Comparison of ENCODE assay signal across 8 mouse cellular contexts in genomic region chr9:21988421-21989101, GRCm38 (mm10). TPM values are rescaled to one million over a fixed set of nuclear protein-coding genes. Genes with fewer than 3 reads are reported as not detected.
DNase-seq lines count a peak whose midpoint lies in the region; ATAC-seq and TF ChIP-seq lines count a peak whose summit lies in the region.

No protein-coding gene starts in this region.

- DNase-seq in urinary bladder, adult 2 months (ENCODE audit: low spot score) = peak; percentile 46
- DNase-seq in urinary bladder, postnatal 4 days (ENCODE audit: low spot score in 2 of 2) = no peak
- peak; percentile 40 for DNase-seq in embryo, embryonic 10.5 days (ENCODE audit: low spot score)
- peak; percentile 64 for DNase-seq in intestine, embryonic 14.5 days (ENCODE audit: low spot score)
- DNase-seq in layer of hippocampus, adult 9-10 months (ENCODE audit: low spot score) = no peak
- no peak for DNase-seq in spleen, postnatal 14 days (ENCODE audit: low spot score in 2 of 2)

- peak; percentile 34; the same call in 1 of the 2 replicates for ATAC-seq in intestine, embryonic 14.5 days (replicated peaks; ENCODE audit: low FRiP score, low TSS enrichment, low read depth)
- ATAC-seq in liver, embryonic 16.5 days (ENCODE audit: low read depth) = no peak

- H3K9me3 ChIP-seq in intestine, embryonic 14.5 days (ENCODE audit: control insufficient read depth, low read length) = no peaks in the 10 kb centered on the region
- no peaks in the 10 kb centered on the region for H3K9me3 ChIP-seq in liver, embryonic 16.5 days (replicated peaks; ENCODE audit: control insufficient read depth, low read length)

- no peaks in the 10 kb centered on the region for H3K36me3 ChIP-seq in intestine, embryonic 14.5 days (ENCODE audit: control insufficient read depth, insufficient read depth, low read length)
- H3K36me3 ChIP-seq in liver, embryonic 16.5 days (ENCODE audit: control insufficient read depth, insufficient read depth) = no peaks in the 10 kb centered on the region

- H3K27ac ChIP-seq in intestine, embryonic 14.5 days (ENCODE audit: low read depth) = no peak overlapping the region
- H3K27ac ChIP-seq in liver, embryonic 16.5 days (ENCODE audit: low read length) = no peak overlapping the region
- H3K27ac ChIP-seq in olfactory bulb, adult 2 months (ENCODE audit: insufficient read depth, low read depth, low read length) = no peak overlapping the region

- no peak for TF ChIP-seq CTCF in olfactory bulb, adult 2 months (IDR thresholded peaks at IDR 0.05; ENCODE audit: insufficient read depth, low read depth, low read length)

- H3K4me1 ChIP-seq in intestine, embryonic 14.5 days (replicated peaks; ENCODE audit: control insufficient read depth, insufficient read depth, low read length) = peaks cover 12% of the 10 kb centered on the region; the same call in 1 of the 2 replicates
- peaks cover 6% of the 10 kb centered on the region for H3K4me1 ChIP-seq in liver, embryonic 16.5 days (ENCODE audit: control insufficient read depth, low read depth, low read length)
- peaks cover 27% of the 10 kb centered on the region for H3K4me1 ChIP-seq in olfactory bulb, adult 2 months (ENCODE audit: control insufficient read depth, insufficient read depth, low read length)

- peak overlapping the region; percentile 61 for H3K4me2 ChIP-seq in intestine, embryonic 14.5 days (ENCODE audit: low read length)
- peak overlapping the region; percentile 55 for H3K4me2 ChIP-seq in liver, embryonic 16.5 days (ENCODE audit: low read depth, low read length)

- H3K9ac ChIP-seq in intestine, embryonic 14.5 days (ENCODE audit: low read length) = peak overlapping the region; percentile 29
- no peak overlapping the region for H3K9ac ChIP-seq in liver, embryonic 16.5 days (ENCODE audit: low read depth, low read length)

- H3K4me3 ChIP-seq in intestine, embryonic 14.5 days (ENCODE audit: low read depth, low read length) = peak overlapping the region; percentile 44
- peak overlapping the region; percentile 46 for H3K4me3 ChIP-seq in liver, embryonic 16.5 days (ENCODE audit: low read depth, low read length)
- peak overlapping the region; percentile 34 for H3K4me3 ChIP-seq in olfactory bulb, adult 2 months (ENCODE audit: insufficient read depth, low read depth, low read length)

- TF ChIP-seq POLR2A in olfactory bulb, adult 2 months (IDR thresholded peaks at IDR 0.05; ENCODE audit: insufficient read depth, low read depth, low read length) = 0 out of 2 replicates have a peak, but pooled peaks have one; percentile 23

- peaks cover 75% of the 10 kb centered on the region for H3K27me3 ChIP-seq in intestine, embryonic 14.5 days (replicated peaks; ENCODE audit: control insufficient read depth, insufficient read depth, low read length)
- peaks cover 87% of the 10 kb centered on the region for H3K27me3 ChIP-seq in liver, embryonic 16.5 days (ENCODE audit: control insufficient read depth, insufficient read depth, low read depth, low read length)

- 1% methylated on average over 32 of the region's 32 CpGs for WGBS in intestine, embryonic 14.5 days
- 2% methylated on average over 32 of the region's 32 CpGs for WGBS in liver, embryonic 16.5 days (ENCODE audit: insufficient replicate concordance)
- WGBS in olfactory bulb, adult 2 months = 2% methylated on average over 32 of the region's 32 CpGs

RNA-seq across cellular contexts. Expression of gene Rgl3, which starts 0.7 kb away (rescaled TPM):
- 25.7 and 27.3 TPM in 2 replicates for polyA plus RNA-seq in urinary bladder, adult 2 months (2012; rRNA removed)
- polyA plus RNA-seq in intestine, embryonic 14.5 days (2014; fragmentation: Nextera tagmentation; extraction: Ambion mirVana) = 1.1 and 1.4 TPM in 2 replicates
- 0.14 and 0.32 TPM in 2 replicates for polyA plus RNA-seq in liver, embryonic 16.5 days (2015; fragmentation: Nextera tagmentation; extraction: Ambion mirVana)
- not detected in 2 replicates for polyA plus RNA-seq in olfactory bulb, adult 2 months (2012; ENCODE audit: insufficient read depth, insufficient read length, low replicate concordance, missing spikeins)

RNA-seq across cellular contexts. Expression of gene Ccdc151, which starts 13.9 kb away (rescaled TPM):
- 0.19 and 0.29 TPM in 2 replicates for polyA plus RNA-seq in urinary bladder, adult 2 months (2012; rRNA removed)
- 0.42 and 0.95 TPM in 2 replicates for polyA plus RNA-seq in intestine, embryonic 14.5 days (2014; fragmentation: Nextera tagmentation; extraction: Ambion mirVana)
- polyA plus RNA-seq in liver, embryonic 16.5 days (2015; fragmentation: Nextera tagmentation; extraction: Ambion mirVana) = 0.05 TPM in 1 of 2 replicates, not detected in the other
- polyA plus RNA-seq in olfactory bulb, adult 2 months (2012; ENCODE audit: insufficient read depth, insufficient read length, low replicate concordance, missing spikeins) = not detected in 2 replicates

RNA-seq across cellular contexts. Expression of gene Prkcsh, which starts 14.0 kb away (rescaled TPM):
- polyA plus RNA-seq in urinary bladder, adult 2 months (2012; rRNA removed) = 84.4 and 86.5 TPM in 2 replicates
- 93.8 and 95.8 TPM in 2 replicates for polyA plus RNA-seq in intestine, embryonic 14.5 days (2014; fragmentation: Nextera tagmentation; extraction: Ambion mirVana)
- polyA plus RNA-seq in liver, embryonic 16.5 days (2015; fragmentation: Nextera tagmentation; extraction: Ambion mirVana) = 51.2 and 52.5 TPM in 2 replicates
- not detected in 2 replicates for polyA plus RNA-seq in olfactory bulb, adult 2 months (2012; ENCODE audit: insufficient read depth, insufficient read length, low replicate concordance, missing spikeins)

RNA-seq across cellular contexts. Expression of gene Epor, which starts 25.3 kb away (rescaled TPM):
- polyA plus RNA-seq in urinary bladder, adult 2 months (2012; rRNA removed) = 1.8 and 2.1 TPM in 2 replicates
- polyA plus RNA-seq in intestine, embryonic 14.5 days (2014; fragmentation: Nextera tagmentation; extraction: Ambion mirVana) = 4.1 and 4.2 TPM in 2 replicates
- 115 and 116 TPM in 2 replicates for polyA plus RNA-seq in liver, embryonic 16.5 days (2015; fragmentation: Nextera tagmentation; extraction: Ambion mirVana)
- not detected in 2 replicates for polyA plus RNA-seq in olfactory bulb, adult 2 months (2012; ENCODE audit: insufficient read depth, insufficient read length, low replicate concordance, missing spikeins)

RNA-seq across cellular contexts. Expression of gene Swsap1, which starts 33.0 kb away (rescaled TPM):
- 4.6 and 6.4 TPM in 2 replicates for polyA plus RNA-seq in urinary bladder, adult 2 months (2012; rRNA removed)
- 11.7 and 12.8 TPM in 2 replicates for polyA plus RNA-seq in intestine, embryonic 14.5 days (2014; fragmentation: Nextera tagmentation; extraction: Ambion mirVana)
- polyA plus RNA-seq in liver, embryonic 16.5 days (2015; fragmentation: Nextera tagmentation; extraction: Ambion mirVana) = 2.1 and 2.3 TPM in 2 replicates
- not detected in 2 replicates for polyA plus RNA-seq in olfactory bulb, adult 2 months (2012; ENCODE audit: insufficient read depth, insufficient read length, low replicate concordance, missing spikeins)

Comparison
In these comparisons a context has a peak if more than half of its experiments do, and no peak if none do; other contexts are left out.
1. DNase-seq: peak in urinary bladder, adult 2 months (single experiment), embryo, embryonic 10.5 days (single experiment) and intestine, embryonic 14.5 days (single experiment); none in urinary bladder, postnatal 4 days (0 of 2), layer of hippocampus, adult 9-10 months (single experiment) and spleen, postnatal 14 days (0 of 2).
2. RNA of gene Rgl3, which starts 0.7 kb away (polyA plus RNA-seq): 25.7 to 27.3 TPM in urinary bladder, adult 2 months; 1.1 to 1.4 TPM in intestine, embryonic 14.5 days, 0.14 to 0.32 TPM in liver, embryonic 16.5 days and not detected in olfactory bulb, adult 2 months; every median in the first group is over 10 times any median in the second.
3. RNA of gene Prkcsh, which starts 14.0 kb away (polyA plus RNA-seq): 93.8 to 95.8 TPM in intestine, embryonic 14.5 days, 84.4 to 86.5 TPM in urinary bladder, adult 2 months and 51.2 to 52.5 TPM in liver, embryonic 16.5 days; not detected in olfactory bulb, adult 2 months; every median in the first group is over 10 times any median in the second.
4. Peak in every context shown above with its lines, with median percentiles within 50 percentile points of each other: H3K4me3 ChIP-seq.